ENCODE assay signal across 8 mouse cellular contexts in genomic region chr10:39959761-39960440, GRCm38 (mm10). TPM values are rescaled to one million over a fixed set of nuclear protein-coding genes. Genes with fewer than 3 reads are reported as not detected.
DNase-seq lines count a peak whose midpoint lies in the region; ATAC-seq lines count a peak whose summit lies in the region.

Gene Mfsd4b3 (minus strand): TSS chr10:39960153.

- ATAC-seq in erythroblast, adult 5-6 weeks (replicated peaks; ENCODE audit: low FRiP score, poor library complexity, severe bottlenecking) = peak; percentile 89
- ATAC-seq in kidney, embryonic 15.5 days (replicated peaks; ENCODE audit: low FRiP score) = peak; percentile 99
- peak; percentile 99 for ATAC-seq in monocyte, adult 5-6 weeks (replicated peaks; ENCODE audit: insufficient number of reproducible peaks, low FRiP score, low TSS enrichment, poor library complexity, severe bottlenecking)

- H3K9me3 ChIP-seq in heart, embryonic 10.5 days = no peaks in the 10 kb centered on the region
- H3K9me3 ChIP-seq in kidney, embryonic 15.5 days (replicated peaks) = no peaks in the 10 kb centered on the region

- H3K36me3 ChIP-seq in heart, embryonic 10.5 days = no peaks in the 10 kb centered on the region
- H3K36me3 ChIP-seq in kidney, embryonic 15.5 days = no peaks in the 10 kb centered on the region

- WGBS in heart, embryonic 10.5 days = under 1% methylated on average over 38 of the region's 38 CpGs
- WGBS in kidney, embryonic 15.5 days = under 1% methylated on average over 38 of the region's 38 CpGs

- peak within 1 kb of the TSS; percentile 85 for H3K27ac ChIP-seq in heart, embryonic 10.5 days
- peak within 1 kb of the TSS; percentile 77 for H3K27ac ChIP-seq in kidney, embryonic 15.5 days

- H3K27me3 ChIP-seq in heart, embryonic 10.5 days (ENCODE audit: insufficient read depth, poor library complexity, severe bottlenecking) = no peaks in the 10 kb centered on the region
- no peaks in the 10 kb centered on the region for H3K27me3 ChIP-seq in kidney, embryonic 15.5 days

- peak; percentile 92 to 95 for DNase-seq in B cell, adult 2 months
- peak; percentile 97 for DNase-seq in brain, adult 2 months (ENCODE audit: low read depth, low spot score)
- DNase-seq in heart, embryonic 10.5 days (ENCODE audit: low spot score) = peak; percentile 99
- peak; percentile 91 for DNase-seq in liver
- peak; percentile 87 to 89 for DNase-seq in spleen, postnatal 4 days (ENCODE audit: low spot score in 2 of 2)

- H3K9ac ChIP-seq in kidney, embryonic 15.5 days = peak within 1 kb of the TSS; percentile 53

- peak within 1 kb of the TSS; percentile 70 for H3K4me3 ChIP-seq in heart, embryonic 10.5 days
- peak within 1 kb of the TSS; percentile 60 for H3K4me3 ChIP-seq in kidney, embryonic 15.5 days (replicated peaks)

- peak within 1 kb of the TSS; percentile 95 for H3K4me2 ChIP-seq in kidney, embryonic 15.5 days

- H3K4me1 ChIP-seq in heart, embryonic 10.5 days = 0 out of 2 replicates have a peak, but pooled peaks cover 3% of the 10 kb centered on the region
- peaks cover 11% of the 10 kb centered on the region for H3K4me1 ChIP-seq in kidney, embryonic 15.5 days

RNA-seq across cellular contexts. Expression of gene Mfsd4b3, which starts in this region (rescaled TPM):
- total RNA-seq in erythroblast, adult 5-6 weeks (2015; ENCODE audit: low replicate concordance) = not detected in 2 replicates
- total RNA-seq in erythroblast, adult 5-6 weeks (2017; ENCODE audit: low replicate concordance) = 0.70 TPM in 1 of 2 replicates, not detected in the other
- polyA plus RNA-seq in heart, embryonic 10.5 days (2016; fragmentation: Nextera tagmentation; extraction: Ambion mirVana) = 0.58 and 0.94 TPM in 2 replicates
- polyA plus RNA-seq in kidney, embryonic 15.5 days (2015; fragmentation: Nextera tagmentation; extraction: Ambion mirVana) = 1.5 and 1.9 TPM in 2 replicates
- 1.3 to 1.6 TPM (median 1.4 TPM) in 3 replicates for total RNA-seq in monocyte, adult 5-6 weeks (2017)

Comparison
In these comparisons a context has a peak if more than half of its experiments do, and no peak if none do; other contexts are left out.
1. Peak in every context shown above with its lines: DNase-seq, ATAC-seq, H3K4me3 ChIP-seq and H3K27ac ChIP-seq.
2. Peak in ATAC-seq in erythroblast, adult 5-6 weeks; RNA of the gene not detected or under 1 TPM.
3. Peak in DNase-seq, H3K4me3 ChIP-seq and H3K27ac ChIP-seq in heart, embryonic 10.5 days; RNA of the gene not detected or under 1 TPM.